Mouse (Mus musculus) liver, embryonic 16.5 days (tissue): ENCODE measurements around the gene A430089I19Rik. TPM values are rescaled to one million over a fixed set of nuclear protein-coding genes. Genes with fewer than 3 reads are reported as not detected.
"Not testable (repeated sequence)": the region's sequence is repeated elsewhere in the genome, so short reads cannot be mapped to it uniquely, and the experiment has no call there.

ENCODE experiments used
- ATAC-seq: fragments of 200-750 bp; cut with Nextera tagmentation; 2 replicates; pipeline ENCODE4 v1.8.0; 2017; ENCODE audit warnings: low read depth, mild to moderate bottlenecking, moderate number of reproducible peaks, moderate library complexity
- H3K27ac ChIP-seq: fragments of 300-500 bp; sonication (generic); 2 replicates; pipeline ENCODE4 v1.5.1; 2014; ENCODE audit warnings: mild to moderate bottlenecking, low read length
- H3K27me3 ChIP-seq: fragments of 300-500 bp; sonication (generic); 2 replicates; pipeline ENCODE4 v1.6.1; 2014; ENCODE audit warnings: low read depth, low read length, mixed read lengths; ENCODE audit not compliant: control insufficient read depth, insufficient read depth
- H3K36me3 ChIP-seq: fragments of 300-500 bp; sonication (generic); 2 replicates; pipeline ENCODE4 v1.6.1; 2014; ENCODE audit warnings: mild to moderate bottlenecking; ENCODE audit not compliant: control insufficient read depth, insufficient read depth
- H3K4me1 ChIP-seq: fragments of 300-500 bp; sonication (generic); 2 replicates; pipeline ENCODE4 v1.6.1; 2014; ENCODE audit warnings: low read depth, low read length, mixed read lengths; ENCODE audit not compliant: control insufficient read depth
- H3K4me2 ChIP-seq: fragments of 300-500 bp; sonication (generic); 2 replicates; pipeline ENCODE4 v1.6.1; 2014; ENCODE audit warnings: low read depth, low read length, mixed read lengths
- H3K4me3 ChIP-seq: fragments of 300-500 bp; sonication (generic); 2 replicates; pipeline ENCODE4 v1.5.1; 2014; ENCODE audit warnings: low read depth, mild to moderate bottlenecking, low read length
- H3K9ac ChIP-seq: fragments of 300-500 bp; sonication (generic); 2 replicates; pipeline ENCODE4 v1.6.1; 2014; ENCODE audit warnings: low read depth, low read length
- H3K9me3 ChIP-seq: fragments of 300-500 bp; sonication (generic); replicated peaks from 2 replicates; pipeline ENCODE4 v1.6.1; 2016; ENCODE audit warnings: low read length; ENCODE audit not compliant: control insufficient read depth
- WGBS: fragments of 180-500 bp; shearing (Covaris S2); extraction: QIAGEN DNeasy Blood & Tissue Kit; methylation state at CpG from one replicate; pipeline ENCODE4 v1.1.7; 2014; ENCODE audit not compliant: insufficient replicate concordance; 5-methylcytosine and 5-hydroxymethylcytosine counted together
- polyA plus RNA-seq: library from polyadenylated mRNA; unstranded; fragments of >200 nt; fragmentation: Nextera tagmentation; extraction: Ambion mirVana; gene quantifications from 2 replicates; pipeline ENCODE4 v1.2.1, GENCODE M21; 2015

Gene A430089I19Rik
- polyA plus RNA-seq = not detected in 2 replicates

GRCm38 (mm10) chr5:94306696-94307095 lies at the start of gene A430089I19Rik:
A430089I19Rik (minus strand) TSS chr5:94306796.
- WGBS = 67% methylated on average over 1 of the region's 1 CpGs
- H3K27me3 ChIP-seq, ATAC-seq: not testable (repeated sequence)

GRCm38 (mm10) chr5:94339449-94339848 lies 32.9 kb upstream of the A430089I19Rik start, which contains the start of gene AA792892:
AA792892 (plus strand) TSS chr5:94339749.
- WGBS = no CpG with 5 or more reads among the region's 2 CpGs
- H3K4me1 ChIP-seq, H3K9ac ChIP-seq, ATAC-seq, H3K36me3 ChIP-seq, H3K9me3 ChIP-seq, H3K4me2 ChIP-seq, H3K4me3 ChIP-seq, H3K27me3 ChIP-seq, H3K27ac ChIP-seq: not testable (repeated sequence)

More at GRCm38 (mm10) chr5:94306696-94307095, at the start of gene A430089I19Rik:
- not testable (repeated sequence) for H3K4me1 ChIP-seq, H3K9ac ChIP-seq, H3K36me3 ChIP-seq, H3K27ac ChIP-seq, H3K4me2 ChIP-seq, H3K4me3 ChIP-seq, H3K9me3 ChIP-seq

- H3K36me3 ChIP-seq, H3K4me2 ChIP-seq, H3K9ac ChIP-seq, H3K4me3 ChIP-seq, H3K4me1 ChIP-seq, H3K27me3 ChIP-seq, ATAC-seq, H3K27ac ChIP-seq, H3K9me3 ChIP-seq: not testable (repeated sequence)
- WGBS = no CpG with 5 or more reads among the region's 2 CpGs
These were observed 7.5 kb upstream of the A430089I19Rik start, which contains the start of gene Gm6502 for GRCm38 (mm10) chr5:94314135-94314534. Gm6502 (plus strand) TSS chr5:94314435.

Other genes with a start within 250 kb of the A430089I19Rik start
- not detected in 2 replicates for gene BC061212, start 236.3 kb downstream of the A430089I19Rik start, polyA plus RNA-seq
- not detected in 2 replicates for gene Gm6351, start 230.4 kb downstream of the A430089I19Rik start, polyA plus RNA-seq
- not detected in 2 replicates for gene Gm3106, start 88.8 kb downstream of the A430089I19Rik start, polyA plus RNA-seq
- gene Gm6502, start 7.6 kb upstream of the A430089I19Rik start, polyA plus RNA-seq = not detected in 2 replicates
- gene AA792892, start 33.0 kb upstream of the A430089I19Rik start, polyA plus RNA-seq = not detected in 2 replicates
- not detected in 2 replicates for gene Gm7682, start 139.0 kb upstream of the A430089I19Rik start, polyA plus RNA-seq
- gene Gm3139, start 219.5 kb upstream of the A430089I19Rik start, polyA plus RNA-seq = not detected in 2 replicates